31 mouse cellular contexts compared by ENCODE assay signal in the genomic region with DNA sequence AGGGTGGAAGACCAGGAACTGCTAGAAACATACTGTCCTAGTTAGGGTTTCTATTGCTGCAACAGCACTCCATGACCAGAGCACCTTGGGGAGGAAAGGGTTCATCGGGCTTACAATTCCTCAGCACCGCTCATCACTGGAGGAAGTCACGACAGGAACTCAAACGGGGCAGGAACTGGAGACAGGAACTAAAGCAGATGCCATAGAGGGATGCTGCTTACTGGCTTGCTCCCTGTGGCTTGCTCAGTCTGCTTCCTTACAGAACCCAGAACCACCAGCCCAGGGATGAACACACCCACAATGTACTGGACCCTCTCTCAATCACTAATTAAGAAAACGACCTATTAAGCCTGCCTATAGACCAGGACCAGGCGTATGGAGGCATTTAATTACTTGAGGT. TPM values are rescaled to one million over a fixed set of nuclear protein-coding genes. Genes with fewer than 3 reads are reported as not detected.
"Had no signal": no experiment of that assay in that cellular context is flagged by ENCODE, and none has a peak within 500 bp of the region (broad histone marks: within the 10 kb centered on the region; RNA-seq: fewer than 3 reads in every experiment).

No protein-coding gene starts in this region.

- H3K4me3 ChIP-seq: gastrocnemius, adult 2 months; heart, embryonic 13.5 days; heart, embryonic 15.5 days; hindbrain, embryonic 10.5 days; hindbrain, embryonic 12.5 days; intestine, embryonic 15.5 days; left cerebral cortex, adult 2 months; limb, embryonic 10.5 days; limb, embryonic 12.5 days; liver, embryonic 13.5 days; liver, embryonic 15.5 days had no signal

- ATAC-seq: hindbrain, embryonic 16.5 days; inflammation-experienced regulatory T-cells, adult 6 months; intestine, embryonic 15.5 days; intestine, postnatal 0 days had no signal

- H3K27ac ChIP-seq: gastrocnemius, adult 2 months; heart, embryonic 13.5 days; heart, embryonic 15.5 days; hindbrain, embryonic 10.5 days; hindbrain, embryonic 12.5 days; hindbrain, embryonic 14.5 days; intestine, embryonic 15.5 days; left cerebral cortex, adult 2 months; limb, embryonic 10.5 days; limb, embryonic 12.5 days; liver, embryonic 13.5 days; liver, embryonic 15.5 days had no signal

- DNase-seq: gastrocnemius, adult 2 months; gastrocnemius, postnatal 10 days; gastrocnemius, postnatal 25 days; heart, adult 18-20 months; heart, postnatal 4 days; kidney, adult 18-20 months; kidney, adult 8-10 months; kidney, postnatal 10 days; kidney, postnatal 25 days; kidney, postnatal 4 days; layer of hippocampus, adult 9-11 months; liver; liver, embryonic 13.5 days had no signal

RNA-seq across cellular contexts. Expression of a gene that starts 30.5 kb away (rescaled TPM):
- total RNA-seq: granulocyte monocyte progenitor cell, adult 5-6 weeks; layer of hippocampus, adult 8-10 months; layer of hippocampus, postnatal 25 days; left cerebral cortex, adult 2 months; left cerebral cortex, postnatal 14 days; left cerebral cortex, postnatal 36 days had no signal
